Mouse (Mus musculus) embryonic facial prominence, embryonic 10.5 days (tissue): ENCODE results near the gene Afap1. TPM values are rescaled to one million over a fixed set of nuclear protein-coding genes. Genes with fewer than 3 reads are reported as not detected.

Source experiments
- DNase-seq: peaks from one replicate; pipeline ENCODE4 v3.0.0-alpha.2; 2017; ENCODE audit warnings: low spot score
- H3K27ac ChIP-seq: fragments of 300-500 bp; sonication (generic); replicated peaks from 2 replicates; pipeline ENCODE4 v1.5.1; 2016; ENCODE audit warnings: mild to moderate bottlenecking
- H3K27me3 ChIP-seq: fragments of 300-500 bp; sonication (generic); replicated peaks from 2 replicates; pipeline ENCODE4 v1.6.1; 2016; ENCODE audit warnings: low read depth, mild to moderate bottlenecking; ENCODE audit not compliant: poor library complexity, severe bottlenecking
- H3K36me3 ChIP-seq: fragments of 300-500 bp; sonication (generic); replicated peaks from 2 replicates; pipeline ENCODE4 v1.6.1; 2016; ENCODE audit warnings: mild to moderate bottlenecking, moderate library complexity
- H3K4me1 ChIP-seq: fragments of 300-500 bp; sonication (generic); 2 replicates; pipeline ENCODE4 v1.6.1; 2016
- H3K4me3 ChIP-seq: fragments of 300-500 bp; sonication (generic); 2 replicates; pipeline ENCODE4 v1.5.1; 2016; ENCODE audit warnings: mild to moderate bottlenecking, moderate library complexity
- H3K9me3 ChIP-seq: fragments of 300-500 bp; sonication (generic); 2 replicates; pipeline ENCODE4 v1.6.1; 2016; ENCODE audit warnings: mild to moderate bottlenecking
- WGBS: fragments of 180-500 bp; shearing (Covaris S2); methylation state at CpG from one replicate; pipeline ENCODE4 v1.1.7; 2016; 5-methylcytosine and 5-hydroxymethylcytosine counted together
- polyA plus RNA-seq: library from polyadenylated mRNA; unstranded; fragments of >200 nt; fragmentation: Nextera tagmentation; extraction: Ambion mirVana; gene quantifications from 2 replicates; pipeline ENCODE4 v1.2.1, GENCODE M21; 2016

Gene Afap1
- polyA plus RNA-seq, 1 experiment from 2014 or later, result 26.6 TPM

- peaks cover 96% of the 10 kb centered on the region for H3K36me3 ChIP-seq
- H3K4me1 ChIP-seq, result no peaks in the 10 kb centered on the region
- H3K9me3 ChIP-seq, result no peaks in the 10 kb centered on the region
- H3K27me3 ChIP-seq, result no peaks in the 10 kb centered on the region
- H3K4me3 ChIP-seq, result no peak overlapping the region
- WGBS, result 76% methylated on average over 6 of the region's 6 CpGs
- no peak overlapping the region for H3K27ac ChIP-seq
- DNase-seq, result no peak
Observed at GRCm38 (mm10) chr5:35989506-35989905, 96.4 kb downstream of the Afap1 start.

- WGBS, result 80% methylated on average over 11 of the region's 11 CpGs
- Histone ChIP-seq H3K4me3 (no peak overlapping the region), H3K9me3 (no peaks in the 10 kb centered on the region), H3K4me1 (no peaks in the 10 kb centered on the region), H3K27me3 (no peaks in the 10 kb centered on the region), H3K36me3 (peaks cover 94% of the 10 kb centered on the region), H3K27ac (no peak overlapping the region)
- DNase-seq, result no peak
Observed at GRCm38 (mm10) chr5:35989986-35990735, 97.0 kb downstream of the Afap1 start.

GRCm38 (mm10) chr5:36003797-36004196 lies 110.7 kb downstream of the Afap1 start:
- H3K4me1 ChIP-seq, result no peaks in the 10 kb centered on the region
- 82% methylated on average over 10 of the region's 10 CpGs for WGBS
- H3K4me3 ChIP-seq, result no peak overlapping the region
- peaks cover 47% of the 10 kb centered on the region for H3K36me3 ChIP-seq
- no peaks in the 10 kb centered on the region for H3K9me3 ChIP-seq
- no peak overlapping the region for H3K27ac ChIP-seq
- no peaks in the 10 kb centered on the region for H3K27me3 ChIP-seq
- DNase-seq, result no peak

- no peaks in the 10 kb centered on the region for H3K9me3 ChIP-seq
- H3K27me3 ChIP-seq, result no peaks in the 10 kb centered on the region
- peaks cover 24% of the 10 kb centered on the region for H3K36me3 ChIP-seq
- H3K4me1 ChIP-seq, result no peaks in the 10 kb centered on the region
- 87% methylated on average over 8 of the region's 8 CpGs for WGBS
- no peak overlapping the region for H3K27ac ChIP-seq
- DNase-seq, result no peak
- no peak overlapping the region for H3K4me3 ChIP-seq
Observed at GRCm38 (mm10) chr5:36006106-36006505, 113.0 kb downstream of the Afap1 start.

- Histone ChIP-seq H3K4me3 (no peak overlapping the region), H3K36me3 (peaks cover 19% of the 10 kb centered on the region), H3K27ac (no peak overlapping the region), H3K9me3 (no peaks in the 10 kb centered on the region), H3K4me1 (no peaks in the 10 kb centered on the region), H3K27me3 (no peaks in the 10 kb centered on the region)
- 77% methylated on average over 5 of the region's 5 CpGs for WGBS
- no peak for DNase-seq
Observed at GRCm38 (mm10) chr5:36006586-36006985, 113.5 kb downstream of the Afap1 start.

- no peak for DNase-seq
- Histone ChIP-seq H3K36me3 (peaks cover 9% of the 10 kb centered on the region; the same call in 1 of the 2 replicates), H3K4me3 (no peak overlapping the region), H3K9me3 (no peaks in the 10 kb centered on the region), H3K4me1 (no peaks in the 10 kb centered on the region), H3K27me3 (no peaks in the 10 kb centered on the region), H3K27ac (no peak overlapping the region)
- WGBS, result 91% methylated on average over 10 of the region's 10 CpGs
Observed at GRCm38 (mm10) chr5:36007649-36008048, 114.5 kb downstream of the Afap1 start.

GRCm38 (mm10) chr5:36009405-36009804 lies 116.3 kb downstream of the Afap1 start:
- no peaks in the 10 kb centered on the region for H3K36me3 ChIP-seq
- H3K4me3 ChIP-seq, result no peak overlapping the region
- H3K27me3 ChIP-seq, result no peaks in the 10 kb centered on the region
- no peaks in the 10 kb centered on the region for H3K9me3 ChIP-seq
- no peak for DNase-seq
- WGBS, result 83% methylated on average over 4 of the region's 4 CpGs
- no peak overlapping the region for H3K27ac ChIP-seq
- no peaks in the 10 kb centered on the region for H3K4me1 ChIP-seq

- H3K9me3 ChIP-seq, result no peaks in the 10 kb centered on the region
- peaks cover 4% of the 10 kb centered on the region; the same call in 1 of the 2 replicates for H3K36me3 ChIP-seq
- H3K27ac ChIP-seq, result no peak overlapping the region
- WGBS, result 81% methylated on average over 3 of the region's 3 CpGs
- DNase-seq, result peak; percentile 34
- H3K4me1 ChIP-seq, result peaks cover 8% of the 10 kb centered on the region; the same call in 1 of the 2 replicates
- no peaks in the 10 kb centered on the region for H3K27me3 ChIP-seq
- H3K4me3 ChIP-seq, result no peak overlapping the region
Observed at GRCm38 (mm10) chr5:36018366-36018765, 125.2 kb downstream of the Afap1 start.

GRCm38 (mm10) chr5:36021091-36021490 lies 128.0 kb downstream of the Afap1 start:
- Histone ChIP-seq H3K9me3 (no peaks in the 10 kb centered on the region), H3K36me3 (peaks cover 4% of the 10 kb centered on the region; the same call in 1 of the 2 replicates), H3K27me3 (no peaks in the 10 kb centered on the region), H3K27ac (no peak overlapping the region), H3K4me3 (no peak overlapping the region), H3K4me1 (peaks cover 8% of the 10 kb centered on the region; the same call in 1 of the 2 replicates)
- 80% methylated on average over 3 of the region's 3 CpGs for WGBS
- DNase-seq, result no peak

- Histone ChIP-seq H3K36me3 (peaks cover 4% of the 10 kb centered on the region; the same call in 1 of the 2 replicates), H3K27ac (no peak overlapping the region), H3K4me1 (peaks cover 8% of the 10 kb centered on the region; the same call in 1 of the 2 replicates), H3K27me3 (no peaks in the 10 kb centered on the region), H3K4me3 (no peak overlapping the region), H3K9me3 (no peaks in the 10 kb centered on the region)
- 71% methylated on average over 1 of the region's 1 CpGs for WGBS
- DNase-seq, result no peak
Observed at GRCm38 (mm10) chr5:36022361-36022760, 129.2 kb downstream of the Afap1 start.

- H3K27me3 ChIP-seq, result no peaks in the 10 kb centered on the region
- H3K4me1 ChIP-seq, result peaks cover 6% of the 10 kb centered on the region; the same call in 1 of the 2 replicates
- no peaks in the 10 kb centered on the region for H3K9me3 ChIP-seq
- no peak overlapping the region for H3K4me3 ChIP-seq
- H3K36me3 ChIP-seq, result no peaks in the 10 kb centered on the region; the same call in 1 of the 2 replicates
- 87% methylated on average over 9 of the region's 9 CpGs for WGBS
- H3K27ac ChIP-seq, result no peak overlapping the region
- no peak for DNase-seq
Observed at GRCm38 (mm10) chr5:36024003-36024685, 131.0 kb downstream of the Afap1 start.

- H3K4me3 ChIP-seq, result no peak overlapping the region
- H3K36me3 ChIP-seq, result no peaks in the 10 kb centered on the region
- no peaks in the 10 kb centered on the region for H3K27me3 ChIP-seq
- no peak for DNase-seq
- 82% methylated on average over 4 of the region's 4 CpGs for WGBS
- no peaks in the 10 kb centered on the region for H3K9me3 ChIP-seq
- H3K4me1 ChIP-seq, result peaks cover 3% of the 10 kb centered on the region; the same call in 1 of the 2 replicates
- no peak overlapping the region for H3K27ac ChIP-seq
Observed at GRCm38 (mm10) chr5:36025076-36025475, 132.0 kb downstream of the Afap1 start.
